Mouse (Mus musculus) gastrocnemius, adult 18-20 months (tissue): ENCODE data around the gene Gm21767. TPM values are rescaled to one million over a fixed set of nuclear protein-coding genes. Genes with fewer than 3 reads are reported as not detected.
"Not testable (repeated sequence)": the region's sequence is repeated elsewhere in the genome, so short reads cannot be mapped to it uniquely, and the experiment has no call there.

Experiments used
- DNase-seq: peaks from one replicate; pipeline ENCODE4 v3.0.0; 2021; ENCODE audit warnings: low spot score
- long read RNA-seq, 2 experiments: library from polyadenylated mRNA; stranded (forward); transcript quantifications; one replicate each; pipeline ENCODE4 v2.0.0; 2021
- total RNA-seq, 2 experiments: library from RNA; stranded (reverse); gene quantifications; 2 replicates each; pipeline ENCODE4 v1.2.3; 2021

Gm21767 gene
- total RNA-seq = not detected
- long read RNA-seq, experiment 1 = 0 reads
- long read RNA-seq, experiment 2 = 0 reads

GRCm38 (mm10) chrY:13941438-13941837 is at the start of gene Gm21767:
Gm21767 (plus strand) TSS chrY:13941738.
- not testable (repeated sequence) for DNase-seq
